Mouse (Mus musculus): ENCODE measurements around the gene Rbm15b.

GRCm38 (mm10) chr9:106893327-106893726, 6.1 kb upstream of the Rbm15b start:
- no peak for TF ChIP-seq CTCF (IDR thresholded peaks at IDR 0.05)
- TF ChIP-seq EP300 (IDR thresholded peaks at IDR 0.05; ENCODE audit: insufficient read depth, low read depth, low read length) = no peak

Data from heart, adult 2 months (tissue).